Mouse (Mus musculus) forebrain, embryonic 13.5 days (tissue): Measurements from ENCODE around the gene Ppp2r5a. TPM values are rescaled to one million over a fixed set of nuclear protein-coding genes. Genes with fewer than 3 reads are reported as not detected.

Experiments used
- ATAC-seq: fragments of 200-750 bp; cut with Nextera tagmentation; 2 replicates; pipeline ENCODE4 v1.8.0; 2017
- H3K27ac ChIP-seq: fragments of 300-500 bp; sonication (generic); 2 replicates; pipeline ENCODE4 v1.5.1; 2015; ENCODE audit warnings: inconsistent platforms, mild to moderate bottlenecking, moderate library complexity
- H3K27me3 ChIP-seq: fragments of 300-500 bp; sonication (generic); 2 replicates; pipeline ENCODE4 v1.6.1; 2015; ENCODE audit warnings: mild to moderate bottlenecking, inconsistent platforms
- H3K36me3 ChIP-seq: fragments of 300-500 bp; sonication (generic); 2 replicates; pipeline ENCODE4 v1.6.1; 2015; ENCODE audit warnings: mild to moderate bottlenecking, inconsistent platforms; ENCODE audit not compliant: poor library complexity, severe bottlenecking
- H3K4me1 ChIP-seq: fragments of 300-500 bp; sonication (generic); 2 replicates; pipeline ENCODE4 v1.6.1; 2015; ENCODE audit warnings: inconsistent platforms
- H3K4me2 ChIP-seq: fragments of 300-500 bp; sonication (generic); 2 replicates; pipeline ENCODE4 v1.6.1; 2015; ENCODE audit warnings: inconsistent platforms, mild to moderate bottlenecking, moderate library complexity
- H3K4me3 ChIP-seq: fragments of 300-500 bp; sonication (generic); 2 replicates; pipeline ENCODE4 v1.5.1; 2015; ENCODE audit warnings: mild to moderate bottlenecking, inconsistent platforms
- H3K9ac ChIP-seq: fragments of 300-500 bp; sonication (generic); 2 replicates; pipeline ENCODE4 v1.6.1; 2015; ENCODE audit warnings: mild to moderate bottlenecking, inconsistent platforms
- H3K9me3 ChIP-seq: fragments of 300-500 bp; sonication (generic); replicated peaks from 2 replicates; pipeline ENCODE4 v1.6.1; 2016; ENCODE audit warnings: inconsistent platforms
- WGBS: fragments of 180-500 bp; shearing (Covaris S2); methylation state at CpG from one replicate; pipeline ENCODE4 v1.1.7; 2015; 5-methylcytosine and 5-hydroxymethylcytosine counted together
- polyA plus RNA-seq: library from polyadenylated mRNA; unstranded; fragments of >200 nt; fragmentation: Nextera tagmentation; extraction: Ambion mirVana; gene quantifications from 2 replicates; pipeline ENCODE4 v1.2.1, GENCODE M21; 2015

Ppp2r5a gene
- 6.5 and 7.4 TPM in 2 replicates for polyA plus RNA-seq

- Histone ChIP-seq H3K9me3 (no peaks in the 10 kb centered on the region), H3K36me3 (no peaks in the 10 kb centered on the region), H3K27me3 (no peaks in the 10 kb centered on the region), H3K27ac (no peak within 1 kb of the TSS), H3K9ac (no peak within 1 kb of the TSS), H3K4me1 (no peaks in the 10 kb centered on the region), H3K4me3 (no peak within 1 kb of the TSS), H3K4me2 (no peak within 1 kb of the TSS)
- no peak for ATAC-seq
- WGBS = 61% methylated on average over 5 of the region's 5 CpGs
Observed at GRCm38 (mm10) chr1:191403074-191403473, at the start of gene Ppp2r5a. TSS of gene Ppp2r5a (minus strand) at chr1:191403272.

GRCm38 (mm10) chr1:191450614-191451013, 47.5 kb upstream of the Ppp2r5a start:
- ATAC-seq = no peak
- WGBS = 78% methylated on average over 5 of the region's 5 CpGs
- no peak overlapping the region for H3K9ac ChIP-seq
- no peaks in the 10 kb centered on the region for H3K36me3 ChIP-seq
- H3K27me3 ChIP-seq = no peaks in the 10 kb centered on the region
- H3K4me3 ChIP-seq = no peak overlapping the region
- H3K4me1 ChIP-seq = no peaks in the 10 kb centered on the region
- H3K27ac ChIP-seq = no peak overlapping the region
- H3K4me2 ChIP-seq = no peak overlapping the region
- H3K9me3 ChIP-seq = no peaks in the 10 kb centered on the region

GRCm38 (mm10) chr1:191449537-191449936, 46.5 kb upstream of the Ppp2r5a start:
- no peak overlapping the region for H3K4me2 ChIP-seq
- no peak overlapping the region for H3K9ac ChIP-seq
- H3K27me3 ChIP-seq = no peaks in the 10 kb centered on the region
- no peaks in the 10 kb centered on the region for H3K4me1 ChIP-seq
- 86% methylated on average over 4 of the region's 4 CpGs for WGBS
- H3K4me3 ChIP-seq = no peak overlapping the region
- no peaks in the 10 kb centered on the region for H3K9me3 ChIP-seq
- no peak for ATAC-seq
- H3K27ac ChIP-seq = no peak overlapping the region
- no peaks in the 10 kb centered on the region for H3K36me3 ChIP-seq

GRCm38 (mm10) chr1:191447391-191448016, 44.4 kb upstream of the Ppp2r5a start:
- H3K4me3 ChIP-seq = no peak overlapping the region
- 73% methylated on average over 6 of the region's 6 CpGs for WGBS
- no peak for ATAC-seq
- no peaks in the 10 kb centered on the region for H3K9me3 ChIP-seq
- no peak overlapping the region for H3K27ac ChIP-seq
- H3K4me1 ChIP-seq = no peaks in the 10 kb centered on the region
- no peaks in the 10 kb centered on the region for H3K27me3 ChIP-seq
- no peak overlapping the region for H3K4me2 ChIP-seq
- H3K9ac ChIP-seq = no peak overlapping the region
- no peaks in the 10 kb centered on the region for H3K36me3 ChIP-seq

- no peaks in the 10 kb centered on the region for H3K27me3 ChIP-seq
- no peak overlapping the region for H3K4me3 ChIP-seq
- H3K36me3 ChIP-seq = no peaks in the 10 kb centered on the region
- no peaks in the 10 kb centered on the region for H3K9me3 ChIP-seq
- H3K4me2 ChIP-seq = no peak overlapping the region
- no peak overlapping the region for H3K9ac ChIP-seq
- no peak overlapping the region for H3K27ac ChIP-seq
- ATAC-seq = no peak
- WGBS = 78% methylated on average over 5 of the region's 5 CpGs
- no peaks in the 10 kb centered on the region for H3K4me1 ChIP-seq
Observed at GRCm38 (mm10) chr1:191446307-191446706, 43.2 kb upstream of the Ppp2r5a start.

- ATAC-seq = no peak
- Histone ChIP-seq H3K4me3 (no peak overlapping the region), H3K4me1 (no peaks in the 10 kb centered on the region), H3K27me3 (no peaks in the 10 kb centered on the region), H3K4me2 (no peak overlapping the region), H3K9ac (no peak overlapping the region), H3K9me3 (no peaks in the 10 kb centered on the region), H3K36me3 (no peaks in the 10 kb centered on the region), H3K27ac (no peak overlapping the region)
- 81% methylated on average over 9 of the region's 9 CpGs for WGBS
Observed at GRCm38 (mm10) chr1:191445831-191446258, 42.8 kb upstream of the Ppp2r5a start.

GRCm38 (mm10) chr1:191445401-191445800, 42.3 kb upstream of the Ppp2r5a start:
- no peaks in the 10 kb centered on the region for H3K36me3 ChIP-seq
- ATAC-seq = no peak
- no peak overlapping the region for H3K4me3 ChIP-seq
- no peaks in the 10 kb centered on the region for H3K27me3 ChIP-seq
- no peaks in the 10 kb centered on the region for H3K9me3 ChIP-seq
- no peak overlapping the region for H3K9ac ChIP-seq
- 91% methylated on average over 12 of the region's 12 CpGs for WGBS
- no peak overlapping the region for H3K4me2 ChIP-seq
- no peaks in the 10 kb centered on the region for H3K4me1 ChIP-seq
- H3K27ac ChIP-seq = no peak overlapping the region

GRCm38 (mm10) chr1:191444467-191444866, 41.4 kb upstream of the Ppp2r5a start:
- H3K4me2 ChIP-seq = no peak overlapping the region

GRCm38 (mm10) chr1:191439011-191439410, 35.9 kb upstream of the Ppp2r5a start:
- ATAC-seq = no peak
- WGBS = 69% methylated on average over 3 of the region's 3 CpGs
- no peaks in the 10 kb centered on the region for H3K36me3 ChIP-seq

More at GRCm38 (mm10) chr1:191444467-191444866, 41.4 kb upstream of the Ppp2r5a start:
- Histone ChIP-seq H3K27ac (no peak overlapping the region), H3K36me3 (no peaks in the 10 kb centered on the region), H3K4me1 (no peaks in the 10 kb centered on the region), H3K9me3 (no peaks in the 10 kb centered on the region), H3K27me3 (no peaks in the 10 kb centered on the region), H3K4me3 (no peak overlapping the region), H3K9ac (no peak overlapping the region)
- ATAC-seq = no peak
- WGBS = 100% methylated on average over 1 of the region's 1 CpGs

GRCm38 (mm10) chr1:191438546-191438945, 35.5 kb upstream of the Ppp2r5a start:
- ATAC-seq = no peak
- peaks cover 8% of the 10 kb centered on the region for H3K4me1 ChIP-seq
- H3K9me3 ChIP-seq = no peaks in the 10 kb centered on the region
- no peak overlapping the region for H3K4me3 ChIP-seq
- no peaks in the 10 kb centered on the region for H3K27me3 ChIP-seq
- no peak overlapping the region for H3K9ac ChIP-seq
- H3K27ac ChIP-seq = no peak overlapping the region
- no peak overlapping the region for H3K4me2 ChIP-seq
- no peaks in the 10 kb centered on the region for H3K36me3 ChIP-seq
- whole genome bisulfite sequencing = 43% methylated on average over 4 of the region's 4 CpGs

More at GRCm38 (mm10) chr1:191439011-191439410, 35.9 kb upstream of the Ppp2r5a start:
- Histone ChIP-seq H3K9me3 (no peaks in the 10 kb centered on the region), H3K27ac (no peak overlapping the region), H3K27me3 (no peaks in the 10 kb centered on the region), H3K4me2 (no peak overlapping the region), H3K4me3 (no peak overlapping the region), H3K9ac (no peak overlapping the region), H3K4me1 (peaks cover 8% of the 10 kb centered on the region)

- ATAC-seq = no peak
- H3K36me3 ChIP-seq = no peaks in the 10 kb centered on the region
- 35% methylated on average over 3 of the region's 3 CpGs for WGBS
- H3K27ac ChIP-seq = no peak overlapping the region
- H3K27me3 ChIP-seq = no peaks in the 10 kb centered on the region
- no peak overlapping the region for H3K4me2 ChIP-seq
- H3K4me3 ChIP-seq = no peak overlapping the region
- peaks cover 8% of the 10 kb centered on the region for H3K4me1 ChIP-seq
- no peak overlapping the region for H3K9ac ChIP-seq
- H3K9me3 ChIP-seq = no peaks in the 10 kb centered on the region
Observed at GRCm38 (mm10) chr1:191436647-191437046, 33.6 kb upstream of the Ppp2r5a start.

GRCm38 (mm10) chr1:191435359-191435758, 32.3 kb upstream of the Ppp2r5a start:
- H3K4me2 ChIP-seq = no peak overlapping the region
- H3K9me3 ChIP-seq = no peaks in the 10 kb centered on the region
- no peak overlapping the region for H3K9ac ChIP-seq
- no peak overlapping the region for H3K4me3 ChIP-seq
- 19% methylated on average over 1 of the region's 1 CpGs for WGBS
- no peak overlapping the region for H3K27ac ChIP-seq
- no peaks in the 10 kb centered on the region for H3K36me3 ChIP-seq
- peak; percentile 53; the same call in 1 of the 2 replicates for ATAC-seq
- peaks cover 8% of the 10 kb centered on the region for H3K4me1 ChIP-seq
- no peaks in the 10 kb centered on the region for H3K27me3 ChIP-seq

- no peaks in the 10 kb centered on the region for H3K27me3 ChIP-seq
- no peaks in the 10 kb centered on the region for H3K36me3 ChIP-seq
- no peak overlapping the region for H3K27ac ChIP-seq
- no peak overlapping the region for H3K4me2 ChIP-seq
- H3K4me1 ChIP-seq = peaks cover 8% of the 10 kb centered on the region
- no peak for ATAC-seq
- WGBS = 45% methylated on average over 7 of the region's 7 CpGs
- H3K4me3 ChIP-seq = no peak overlapping the region
- no peaks in the 10 kb centered on the region for H3K9me3 ChIP-seq
- no peak overlapping the region for H3K9ac ChIP-seq
Observed at GRCm38 (mm10) chr1:191432531-191432930, 29.5 kb upstream of the Ppp2r5a start.
